Mouse (Mus musculus) left cerebral cortex, adult 11 months (tissue): ENCODE measurements at regions not wholly inside any gene's neighbourhood (a gene's known extent, or its start where the extent isn't known, plus 50 kb on each side); places are given as distances from the start of the nearest gene placed in this dataset.

Experiments
- DNase-seq: peaks from one replicate; pipeline ENCODE4 v3.0.0; 2022; ENCODE audit warnings: low spot score

- no peak for DNase-seq
Observed at GRCm38 (mm10) chr6:41121641-41122040, 86.3 kb upstream of the 2210010C04Rik start.

GRCm38 (mm10) chr6:41119176-41119575 lies 83.9 kb upstream of the 2210010C04Rik start:
- DNase-seq, result no peak

GRCm38 (mm10) chr6:41118201-41118976 lies 83.1 kb upstream of the 2210010C04Rik start:
- DNase-seq, result peak; percentile 39

- no peak for DNase-seq
Observed at GRCm38 (mm10) chr6:41113943-41114342, 78.6 kb upstream of the 2210010C04Rik start.

- DNase-seq, result peak; percentile 32
Observed at GRCm38 (mm10) chr6:41112861-41113610, 77.7 kb upstream of the 2210010C04Rik start.

GRCm38 (mm10) chr6:41111829-41112228 lies 76.5 kb upstream of the 2210010C04Rik start:
- no peak for DNase-seq

GRCm38 (mm10) chr6:41108897-41109296 lies 73.6 kb upstream of the 2210010C04Rik start:
- no peak for DNase-seq

GRCm38 (mm10) chr6:41103689-41104400 lies 68.5 kb upstream of the 2210010C04Rik start:
- peak; percentile 39 for DNase-seq

- DNase-seq, result no peak
Observed at GRCm38 (mm10) chr6:41101997-41102396, 66.7 kb upstream of the 2210010C04Rik start.

- DNase-seq, result no peak
Observed at GRCm38 (mm10) chr6:41100258-41100657, 64.9 kb upstream of the 2210010C04Rik start.

GRCm38 (mm10) chr6:41091177-41091829 lies 56.0 kb upstream of the 2210010C04Rik start:
- DNase-seq, result peak; percentile 14
